Mouse (Mus musculus): ENCODE results near the gene Zfand3.

DNA sequence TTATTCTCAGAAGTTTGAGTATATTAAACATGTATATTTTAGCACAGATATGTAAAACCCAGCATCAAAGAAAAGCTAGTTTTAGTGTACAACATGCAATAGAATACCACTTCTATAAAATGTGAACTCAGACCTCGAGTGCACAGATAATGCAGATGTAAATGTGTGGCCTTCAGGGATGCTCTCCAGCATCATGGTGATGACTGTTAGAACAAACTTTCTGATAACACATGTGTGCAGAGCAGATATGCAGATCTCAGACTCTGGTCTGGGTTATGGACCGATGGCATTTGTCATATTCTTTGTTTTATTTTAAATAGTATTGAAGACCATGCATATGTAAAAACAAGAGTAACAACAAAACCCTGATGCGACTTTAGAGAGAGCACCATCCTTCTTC, 117.7 kb downstream of the Zfand3 start:
- no peak for TF ChIP-seq CTCF (IDR thresholded peaks at IDR 0.05; ENCODE audit: insufficient read depth, low read length)
- TF ChIP-seq POLR2A (IDR thresholded peaks at IDR 0.05; ENCODE audit: borderline replicate concordance, extremely low read depth, low read depth, low read length), result no peak
